Comparison of ENCODE assay signal across 17 mouse cellular contexts in the genomic region with DNA sequence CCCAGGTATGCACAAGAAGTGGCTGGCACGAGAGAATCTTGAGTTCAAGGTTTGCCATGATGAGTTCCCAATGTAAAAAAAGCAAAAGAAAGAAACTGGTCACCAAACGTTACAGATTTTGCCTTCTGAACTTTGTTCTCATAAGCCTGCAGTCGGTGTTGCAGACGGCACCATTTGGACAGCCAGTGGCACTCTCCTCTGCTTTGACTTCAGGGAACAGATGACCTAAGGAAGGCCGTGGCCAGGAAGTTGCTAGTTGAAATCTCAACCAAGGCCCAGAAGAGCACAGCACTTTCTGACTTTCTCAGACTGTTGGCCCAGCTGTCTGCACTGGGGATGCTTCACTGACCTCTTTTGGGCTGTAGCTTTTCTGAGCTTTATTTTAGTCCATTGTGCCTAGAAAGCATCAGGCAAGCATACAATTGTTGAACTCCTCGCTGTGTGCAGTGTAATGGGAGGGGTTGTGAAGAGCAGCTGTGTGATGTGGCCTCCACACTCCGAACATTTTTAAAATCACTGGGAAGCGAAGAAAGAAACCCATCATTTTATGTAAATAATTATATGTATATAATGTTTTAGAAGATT.
"Had no signal": no experiment of that assay in that cellular context is flagged by ENCODE, and none has a peak within 500 bp of the region (broad histone marks: within the 10 kb centered on the region; RNA-seq: fewer than 3 reads in every experiment).

No protein-coding gene starts in this region.

- H3K27ac ChIP-seq: limb, embryonic 12.5 days; limb, embryonic 15.5 days; liver, embryonic 12.5 days; liver, embryonic 15.5 days; neural tube, embryonic 12.5 days; neural tube, embryonic 15.5 days had no signal

- H3K4me3 ChIP-seq: limb, embryonic 12.5 days; limb, embryonic 15.5 days; liver, embryonic 12.5 days; liver, embryonic 15.5 days; neural tube, embryonic 12.5 days; neural tube, embryonic 15.5 days had no signal

- H3K4me1 ChIP-seq: limb, embryonic 12.5 days; limb, embryonic 15.5 days; neural tube, embryonic 12.5 days had no signal

- DNase-seq: kidney, adult 18-20 months; kidney, postnatal 10 days; layer of hippocampus, adult 9-11 months; left cerebral cortex, postnatal 4 days; lung, adult 2 months; lung, postnatal 14 days; lung, postnatal 4 days; midbrain, embryonic 14.5 days; thymus, adult 2 months; thymus, postnatal 14 days; thymus, postnatal 4 days had no signal
